Mouse (Mus musculus): ENCODE measurements at regions not wholly inside any gene's neighbourhood (a gene's known extent, or its start where the extent isn't known, plus 50 kb on each side); places are given as distances from the start of the nearest gene placed in this dataset.

- no peak for ATAC-seq (replicated peaks; ENCODE audit: low read depth, poor library complexity, severe bottlenecking)
Observed at GRCm38 (mm10) chr17:48592457-48592856, 137.8 kb downstream of the Unc5cl start.

DNA sequence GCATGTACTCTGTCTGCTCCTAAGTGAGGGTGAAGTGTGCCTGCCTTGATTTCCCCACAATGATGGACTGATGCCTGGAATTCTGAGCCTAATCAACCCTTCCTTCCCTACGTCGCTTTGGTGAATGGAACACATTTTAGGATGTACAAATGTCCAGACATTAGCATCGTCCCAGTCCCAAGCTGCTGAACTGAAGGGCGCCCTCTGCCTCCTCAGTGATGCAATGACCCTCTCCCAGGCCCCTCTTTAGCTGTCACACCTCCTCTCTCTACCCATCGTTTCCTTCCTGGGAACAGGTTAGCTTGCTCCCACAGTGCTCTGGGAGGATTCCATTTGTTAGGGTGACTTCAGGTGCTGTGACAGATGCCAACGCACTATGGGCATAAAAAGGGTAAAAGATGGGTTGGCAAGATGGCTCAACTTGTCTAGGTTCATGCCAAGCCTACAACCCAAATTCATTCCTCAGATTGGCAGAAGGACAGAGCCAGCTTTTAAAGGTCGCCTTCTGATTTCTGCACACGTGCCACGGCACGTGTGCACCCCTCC is 140.8 kb downstream of the Unc5cl start:
- no peak for ATAC-seq (replicated peaks; ENCODE audit: low read depth, poor library complexity, severe bottlenecking)

DNA sequence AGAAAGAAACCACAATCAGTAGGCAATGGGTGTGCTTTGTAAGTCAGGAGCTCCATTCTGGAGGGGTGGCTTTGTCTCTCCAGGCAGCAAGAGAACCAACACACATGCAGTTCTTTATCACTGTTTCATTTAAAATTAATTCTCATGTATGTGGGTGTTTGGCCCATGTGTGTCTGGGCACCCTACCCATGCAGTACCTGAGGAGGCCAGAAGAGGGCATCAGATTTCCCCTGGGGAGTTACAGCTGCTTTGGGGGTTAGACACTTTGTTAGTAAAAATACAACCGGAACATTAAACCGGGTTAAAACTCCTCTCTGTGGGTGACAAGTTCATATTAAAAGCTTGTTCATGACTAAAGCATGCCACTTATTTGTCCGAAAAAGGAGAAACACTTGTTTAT is 141.7 kb downstream of the Unc5cl start:
- ATAC-seq (replicated peaks; ENCODE audit: low read depth, poor library complexity, severe bottlenecking): no peak

DNA sequence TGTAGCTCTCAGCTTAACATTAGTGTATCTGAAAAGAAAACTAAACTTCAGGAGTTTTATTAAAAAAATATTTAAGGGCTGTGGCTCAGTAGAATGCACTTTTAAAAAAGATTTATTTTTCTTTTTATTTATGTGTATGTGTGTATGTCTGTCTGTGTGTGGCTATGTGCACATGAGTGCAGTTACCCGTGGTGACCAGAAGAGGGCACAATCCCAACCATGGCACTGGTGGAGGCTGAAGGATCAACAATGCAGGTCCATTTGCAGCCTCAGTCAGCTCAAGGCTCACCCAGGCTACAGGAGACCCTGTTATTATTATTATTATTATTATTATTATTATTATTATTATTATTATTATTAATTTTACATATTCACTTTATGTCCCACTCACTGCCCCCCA is 142.6 kb downstream of the Unc5cl start:
- no peak for ATAC-seq (replicated peaks; ENCODE audit: low read depth, poor library complexity, severe bottlenecking)

GRCm38 (mm10) chr17:48598471-48599141 is 143.9 kb downstream of the Unc5cl start:
- no peak for ATAC-seq (replicated peaks; ENCODE audit: low read depth, poor library complexity, severe bottlenecking)

DNA sequence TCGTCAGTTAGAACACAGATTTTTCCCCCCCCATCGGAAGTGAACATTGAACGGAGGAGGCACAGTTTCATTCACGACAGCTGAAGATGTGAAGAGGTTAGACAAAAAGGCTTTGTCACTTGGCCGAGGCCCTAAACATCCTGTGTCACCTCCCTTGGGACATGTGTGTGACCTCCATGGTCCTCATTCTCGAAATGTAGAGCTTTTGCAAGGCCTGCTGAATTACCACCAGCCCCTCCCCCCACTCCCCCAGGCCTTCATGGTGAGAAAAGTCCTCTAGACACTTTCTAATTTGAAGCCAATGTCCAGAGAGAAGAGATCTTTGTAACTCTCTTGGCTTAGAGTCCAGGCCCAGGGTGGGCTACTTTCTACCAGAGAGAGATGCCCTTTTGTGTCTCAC is 145.5 kb downstream of the Unc5cl start:
- no peak for ATAC-seq (replicated peaks; ENCODE audit: low read depth, poor library complexity, severe bottlenecking)

- ATAC-seq (replicated peaks; ENCODE audit: low read depth, poor library complexity, severe bottlenecking): peak; percentile 92
Observed at GRCm38 (mm10) chr17:48602554-48602953, 147.9 kb downstream of the Unc5cl start.

DNA sequence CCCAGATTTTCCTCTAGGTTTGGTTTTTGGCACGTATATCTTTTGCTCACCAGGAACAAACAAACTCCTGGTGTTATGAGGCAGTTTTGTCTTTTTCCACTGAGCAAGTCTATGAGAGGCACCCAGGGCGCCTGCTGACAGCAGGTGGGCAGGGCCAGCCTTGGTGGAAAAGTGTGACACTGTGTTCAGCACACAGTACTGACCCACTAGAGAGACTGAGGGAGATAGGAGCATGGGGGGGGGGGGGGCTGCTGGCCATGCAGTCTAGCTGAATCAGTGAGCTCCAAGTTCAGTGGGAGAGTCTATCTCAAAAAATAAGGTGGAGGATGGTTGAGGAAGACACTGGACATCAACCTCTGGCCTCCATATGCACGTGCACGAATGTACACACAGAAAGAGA is 152.1 kb downstream of the Unc5cl start:
- ATAC-seq (replicated peaks; ENCODE audit: low read depth, poor library complexity, severe bottlenecking): no peak

DNA sequence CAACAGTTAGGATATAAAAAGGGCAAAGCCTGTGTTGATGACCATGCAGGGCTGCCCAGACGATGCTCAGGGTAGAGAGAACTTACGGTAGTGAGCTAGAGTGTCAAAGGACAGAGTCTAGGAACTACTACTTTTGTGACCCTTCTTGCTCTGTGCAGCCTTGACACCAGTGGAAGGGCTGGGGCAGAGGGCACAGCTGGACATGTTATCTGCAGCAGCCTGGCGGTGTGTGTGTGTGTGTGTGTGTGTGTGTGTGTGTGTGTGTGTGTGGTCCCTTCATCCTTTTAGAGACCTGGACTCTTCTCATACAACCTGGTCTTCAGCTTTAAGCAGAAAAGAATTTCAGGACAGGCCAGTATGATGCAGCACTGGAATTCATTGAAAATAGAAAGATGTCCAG is 153.6 kb downstream of the Unc5cl start:
- no peak for ATAC-seq (replicated peaks; ENCODE audit: low read depth, poor library complexity, severe bottlenecking)

DNA sequence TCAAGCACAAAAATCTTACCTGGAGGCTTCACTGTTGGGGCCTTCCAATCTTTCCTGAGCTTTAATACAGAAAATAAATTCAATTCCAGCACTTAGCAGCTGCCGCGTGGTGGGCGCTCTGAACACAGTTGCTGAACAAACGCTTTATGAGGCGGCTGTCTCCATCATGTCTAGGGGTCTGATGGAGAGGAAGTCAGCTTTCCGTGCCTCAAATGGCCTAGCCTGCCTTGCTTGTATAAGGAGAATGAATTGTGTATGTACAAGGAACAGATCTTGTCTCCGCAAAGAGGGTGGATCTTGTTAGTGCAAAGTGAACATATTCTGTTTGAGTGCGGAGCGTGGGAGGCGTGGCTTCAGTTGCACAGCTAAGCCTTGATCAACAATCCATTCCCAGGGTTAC is 155.4 kb downstream of the Unc5cl start:
- no peak for ATAC-seq (replicated peaks; ENCODE audit: low read depth, poor library complexity, severe bottlenecking)

GRCm38 (mm10) chr17:48610806-48611205 is 156.1 kb downstream of the Unc5cl start:
- no peak for ATAC-seq (replicated peaks; ENCODE audit: low read depth, poor library complexity, severe bottlenecking)

DNA sequence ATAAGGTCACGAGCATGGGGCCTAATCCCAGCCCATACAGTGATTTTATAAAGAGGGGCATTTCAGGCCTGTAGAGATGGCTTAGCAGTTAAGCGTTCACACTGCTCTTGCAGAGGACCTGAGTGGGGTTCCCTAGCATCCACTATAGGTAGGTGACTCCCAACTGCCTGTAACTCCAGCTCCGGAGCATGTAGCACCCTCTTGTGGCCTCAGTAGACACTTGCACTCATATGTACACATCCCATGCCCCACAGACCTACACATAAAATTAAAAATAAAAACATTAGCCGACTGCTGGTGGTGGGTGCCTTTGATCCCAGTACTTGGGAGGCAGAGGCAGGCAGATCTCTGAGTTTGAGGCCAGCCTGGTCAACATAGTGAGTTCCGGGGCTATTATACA is 158.8 kb downstream of the Unc5cl start:
- no peak for ATAC-seq (replicated peaks; ENCODE audit: low read depth, poor library complexity, severe bottlenecking)

DNA sequence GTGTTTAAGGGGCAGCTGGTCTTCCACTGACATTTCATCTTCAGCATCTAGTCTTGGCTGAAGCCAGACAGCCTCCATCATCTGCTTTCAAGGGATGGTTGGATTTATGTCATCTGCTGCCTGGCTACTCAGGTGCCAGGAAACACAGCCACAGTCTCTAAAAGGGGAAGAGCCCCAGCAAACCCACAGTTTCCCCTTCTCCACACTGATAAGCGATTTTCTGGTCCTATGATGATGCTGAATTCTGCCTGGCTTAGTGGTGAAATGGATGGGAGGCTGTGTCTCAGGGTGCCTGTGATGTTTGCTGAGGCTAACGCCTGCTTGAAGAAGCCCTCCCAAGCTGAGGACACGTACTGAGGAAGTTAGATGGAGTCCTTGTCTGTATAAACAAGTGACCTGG is 160.5 kb downstream of the Unc5cl start:
- ATAC-seq (replicated peaks; ENCODE audit: low read depth, poor library complexity, severe bottlenecking): peak; percentile 92

DNA sequence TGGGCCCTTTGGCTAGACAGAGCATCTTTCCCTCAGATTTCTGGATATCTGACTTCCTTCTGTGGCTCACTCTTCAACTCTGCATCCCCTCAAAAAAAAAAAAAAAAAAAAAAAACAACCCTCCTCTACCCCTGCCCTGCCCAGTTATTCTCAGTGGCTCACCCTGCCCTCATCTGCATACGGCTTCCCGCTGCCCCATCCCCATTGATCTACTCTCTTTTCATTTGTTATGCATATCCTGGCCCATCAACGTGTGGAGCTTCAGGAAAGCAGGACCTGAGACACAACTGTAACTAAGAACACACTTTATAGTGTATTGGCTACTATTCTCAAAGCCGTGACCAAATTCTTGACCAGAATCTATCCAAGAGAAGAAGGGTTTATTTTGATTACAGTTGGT is 161.5 kb downstream of the Unc5cl start:
- ATAC-seq (replicated peaks; ENCODE audit: low read depth, poor library complexity, severe bottlenecking): no peak

GRCm38 (mm10) chr17:48620896-48621295 is 166.2 kb downstream of the Unc5cl start:
- ATAC-seq (replicated peaks; ENCODE audit: low read depth, poor library complexity, severe bottlenecking): no peak

DNA sequence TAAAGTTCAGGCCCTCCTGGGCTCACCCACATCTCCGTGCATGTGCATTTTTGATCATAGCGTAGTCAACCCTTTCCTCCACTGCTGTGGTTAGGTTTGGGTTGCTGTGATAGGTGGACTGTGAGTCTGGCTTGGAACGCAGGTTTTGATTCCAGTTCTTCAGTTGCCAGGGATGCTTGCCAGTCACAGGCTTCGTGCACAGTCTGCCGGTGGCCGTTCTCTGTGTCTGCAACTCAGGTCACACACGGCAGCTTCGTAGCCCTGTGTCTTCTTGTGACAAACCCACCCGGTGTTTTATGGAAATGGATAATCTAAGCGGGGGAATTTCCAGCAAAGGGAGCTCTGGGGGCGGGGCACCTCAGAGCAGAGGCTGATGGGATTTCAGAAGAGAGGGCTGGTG is 167.0 kb downstream of the Unc5cl start:
- no peak for ATAC-seq (replicated peaks; ENCODE audit: low read depth, poor library complexity, severe bottlenecking)

DNA sequence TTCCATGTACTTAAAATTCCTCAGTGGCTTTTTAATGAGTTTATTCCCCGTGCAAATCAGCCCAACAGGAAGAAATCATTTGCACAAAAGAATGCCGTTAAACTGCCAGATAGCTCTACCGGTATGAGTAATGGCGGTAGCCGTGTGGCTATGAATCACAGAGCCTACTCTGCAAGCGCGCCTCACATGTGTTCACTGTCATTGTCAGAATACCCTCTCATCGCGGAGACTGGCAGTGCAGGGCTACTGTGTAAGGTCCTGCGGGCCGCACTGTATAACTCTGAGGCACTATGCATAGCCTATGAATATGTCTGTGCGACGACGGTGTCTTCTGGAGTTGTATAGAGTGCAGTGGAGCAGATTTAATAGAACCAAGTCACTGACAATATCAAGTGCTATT is 170.2 kb downstream of the Unc5cl start:
- ATAC-seq (replicated peaks; ENCODE audit: low read depth, poor library complexity, severe bottlenecking): no peak

DNA sequence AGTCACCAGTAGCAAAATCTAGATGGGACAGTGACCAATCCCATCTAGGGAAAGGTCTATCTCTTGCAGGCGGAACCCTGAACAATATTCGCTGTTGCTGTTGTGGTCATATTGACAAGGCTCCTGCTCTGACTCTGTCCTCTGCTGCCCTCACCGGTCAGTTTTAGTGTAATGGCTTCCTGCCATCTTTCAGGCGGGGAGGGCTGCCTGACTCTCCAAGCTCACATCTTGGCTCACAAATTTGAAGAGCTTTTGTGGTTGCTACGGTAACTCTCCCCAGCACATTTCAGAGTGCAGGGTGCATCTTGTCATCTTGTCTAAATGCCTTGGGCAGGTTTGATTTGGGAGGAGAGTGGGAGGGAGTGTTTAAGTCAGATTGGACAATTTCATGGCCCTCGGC is 171.3 kb downstream of the Unc5cl start:
- ATAC-seq (replicated peaks; ENCODE audit: low read depth, poor library complexity, severe bottlenecking): no peak

DNA sequence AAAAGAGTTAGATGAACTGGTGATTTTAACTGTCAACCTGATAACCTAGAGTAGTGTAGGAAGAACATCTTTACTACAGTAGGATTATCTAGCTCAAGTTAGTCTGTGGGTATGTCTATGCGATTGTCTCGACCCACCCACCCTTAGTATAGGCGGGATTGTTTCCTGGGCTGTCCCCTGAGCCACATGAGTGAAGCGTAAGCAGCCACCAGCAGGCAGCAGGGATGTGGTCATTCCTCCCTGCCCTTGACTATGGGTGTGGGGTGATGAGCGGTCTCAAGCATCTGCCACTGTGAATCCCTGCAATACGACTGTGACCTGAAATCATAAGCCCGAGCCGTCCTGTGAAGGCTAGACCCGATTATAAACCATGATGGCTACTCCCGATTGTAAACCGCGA is 184.9 kb downstream of the Unc5cl start:
- ATAC-seq (replicated peaks; ENCODE audit: low read depth, poor library complexity, severe bottlenecking): no peak

- no peak for ATAC-seq (replicated peaks; ENCODE audit: low read depth, poor library complexity, severe bottlenecking)
Observed at GRCm38 (mm10) chr17:48643533-48644019, 188.9 kb downstream of the Unc5cl start.

DNA sequence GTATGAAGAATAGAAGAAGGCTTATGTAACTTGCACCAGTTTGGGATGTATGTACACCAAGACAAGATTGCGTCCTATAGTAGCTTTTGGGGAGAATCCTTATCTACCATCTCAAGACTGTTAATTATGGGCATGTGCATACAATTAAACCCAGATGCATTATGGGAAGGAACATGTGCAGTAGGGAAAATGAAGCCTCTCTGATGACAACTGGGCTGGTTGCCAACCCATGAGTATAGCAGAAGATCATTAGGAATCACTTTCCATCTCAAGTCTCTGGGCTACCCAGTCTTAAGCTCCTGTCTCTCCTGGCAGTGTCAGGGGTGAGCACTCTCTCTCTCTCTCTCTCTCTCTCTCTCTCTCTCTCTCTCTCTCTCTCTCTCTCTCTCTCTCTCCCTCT is 190.4 kb downstream of the Unc5cl start:
- no peak for ATAC-seq (replicated peaks; ENCODE audit: low read depth, poor library complexity, severe bottlenecking)

GRCm38 (mm10) chr17:48646626-48647195 is 192.0 kb downstream of the Unc5cl start:
- ATAC-seq (replicated peaks; ENCODE audit: low read depth, poor library complexity, severe bottlenecking): peak; percentile 29; the same call in 1 of the 2 replicates
